Mouse (Mus musculus) urinary bladder, adult 18-20 months (tissue): ENCODE data around the gene Gm45261.

Experiments
- DNase-seq, 2 experiments: peaks; one replicate each; pipeline ENCODE4 v3.0.0; 2022; ENCODE audit warnings: low spot score in 2 of 2, mixed read lengths in 2 of 2

Gene Gm45261

GRCm38 (mm10) chr1:80461348-80461747 lies at the start of gene Gm45261:
Gm45261 (minus strand) TSS chr1:80461448.
- DNase-seq, result no peak

DNA sequence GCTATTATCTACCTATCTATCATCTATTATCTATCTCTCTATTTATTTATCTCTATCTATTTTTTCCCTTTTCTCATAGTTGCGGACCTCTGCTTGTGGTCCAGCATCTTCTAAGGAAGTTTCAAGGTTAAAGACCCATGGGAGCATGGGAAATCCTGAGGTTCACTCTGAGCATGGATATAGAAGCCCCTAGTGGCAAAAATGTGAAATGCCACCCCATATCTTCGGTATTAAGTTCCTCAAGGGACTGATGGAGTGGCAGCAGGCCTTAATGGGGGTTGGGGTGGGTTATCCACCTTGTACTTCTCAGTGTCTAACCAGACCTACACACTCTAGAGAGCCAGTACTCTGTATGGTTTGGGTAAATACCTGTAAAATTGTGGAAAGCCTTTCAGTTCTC lies 43.5 kb upstream of the Gm45261 start:
- DNase-seq, result no peak

- DNase-seq, result no peak
Observed at GRCm38 (mm10) chr1:80504081-80504480, 42.8 kb upstream of the Gm45261 start.

- DNase-seq, result no peak
Observed at GRCm38 (mm10) chr1:80502456-80503165, 41.4 kb upstream of the Gm45261 start.

- no peak for DNase-seq
Observed at GRCm38 (mm10) chr1:80499264-80499663, 38.0 kb upstream of the Gm45261 start.

DNA sequence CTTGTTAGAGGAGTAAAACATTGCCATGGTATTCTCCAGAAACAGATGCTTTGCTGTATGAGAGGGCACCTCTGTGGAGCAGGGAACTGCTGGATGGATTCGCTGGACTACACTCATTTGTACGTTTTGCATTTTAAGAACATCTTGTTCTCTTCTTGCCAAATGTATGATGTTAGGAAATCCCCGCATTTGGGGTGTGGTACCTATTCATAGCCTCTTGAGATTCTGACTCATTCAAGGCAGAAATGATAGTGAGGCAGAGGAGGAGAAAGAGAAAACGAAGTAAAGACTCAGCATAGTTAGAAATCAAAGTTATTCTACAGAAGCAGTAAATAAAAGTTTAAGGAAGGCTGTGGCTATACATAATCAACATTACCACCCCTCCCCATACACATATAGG lies 35.1 kb upstream of the Gm45261 start:
- DNase-seq, result no peak

GRCm38 (mm10) chr1:80483419-80483818 lies 22.2 kb upstream of the Gm45261 start:
- DNase-seq, result no peak

GRCm38 (mm10) chr1:80474942-80475341 lies 13.7 kb upstream of the Gm45261 start:
- no peak for DNase-seq

DNA sequence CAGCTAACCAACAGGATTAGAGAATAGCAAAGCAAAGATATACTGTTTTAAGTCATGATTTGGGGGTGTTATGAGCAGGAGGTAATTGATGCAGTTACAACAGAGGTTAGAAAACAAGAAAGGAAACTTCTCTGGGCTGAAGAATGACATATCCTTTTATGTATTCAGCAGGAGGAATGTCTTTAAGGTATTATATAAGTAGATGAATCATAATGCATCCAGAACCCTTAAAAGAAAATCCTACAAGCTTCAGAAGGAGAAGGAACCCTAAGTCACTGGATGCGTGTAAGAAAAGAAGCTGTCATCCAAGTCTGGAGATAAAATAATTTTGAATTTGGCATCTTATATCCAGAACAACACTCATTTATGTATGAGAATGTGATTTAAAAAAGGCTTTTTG lies 11.1 kb upstream of the Gm45261 start:
- DNase-seq, result no peak

GRCm38 (mm10) chr1:80459923-80460322 lies 1.3 kb downstream of the Gm45261 start:
- no peak for DNase-seq

GRCm38 (mm10) chr1:80459477-80459876 lies 1.8 kb downstream of the Gm45261 start:
- no peak for DNase-seq

GRCm38 (mm10) chr1:80453971-80454370 lies 7.3 kb downstream of the Gm45261 start:
- no peak for DNase-seq

GRCm38 (mm10) chr1:80451914-80452549 lies 9.2 kb downstream of the Gm45261 start:
- no peak for DNase-seq

GRCm38 (mm10) chr1:80447554-80447953 lies 13.7 kb downstream of the Gm45261 start:
- DNase-seq, result no peak

GRCm38 (mm10) chr1:80440911-80441310 lies 20.3 kb downstream of the Gm45261 start:
- no peak for DNase-seq

- no peak for DNase-seq
Observed at GRCm38 (mm10) chr1:80438506-80438905, 22.7 kb downstream of the Gm45261 start.

DNA sequence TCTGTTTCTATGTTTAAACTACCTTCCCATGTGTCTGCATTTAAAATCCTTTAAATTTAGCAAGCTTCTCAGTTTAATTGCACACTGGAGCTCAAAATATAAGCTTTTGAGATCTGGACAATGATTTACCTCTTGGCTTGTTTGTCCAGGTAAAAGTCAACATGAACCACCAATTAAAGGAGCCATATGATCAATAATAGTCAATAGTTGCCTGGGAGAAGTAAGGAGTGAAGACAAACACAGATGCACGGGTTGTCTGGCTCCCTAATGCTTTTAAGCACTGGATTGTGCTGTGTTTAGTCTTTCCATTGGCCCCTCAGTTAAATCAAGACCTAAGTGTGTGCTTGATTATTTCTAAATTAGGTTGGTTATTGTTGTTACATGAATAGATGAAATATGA lies 33.3 kb downstream of the Gm45261 start:
- DNase-seq, result no peak

GRCm38 (mm10) chr1:80427425-80427824 lies 33.8 kb downstream of the Gm45261 start:
- no peak for DNase-seq

DNA sequence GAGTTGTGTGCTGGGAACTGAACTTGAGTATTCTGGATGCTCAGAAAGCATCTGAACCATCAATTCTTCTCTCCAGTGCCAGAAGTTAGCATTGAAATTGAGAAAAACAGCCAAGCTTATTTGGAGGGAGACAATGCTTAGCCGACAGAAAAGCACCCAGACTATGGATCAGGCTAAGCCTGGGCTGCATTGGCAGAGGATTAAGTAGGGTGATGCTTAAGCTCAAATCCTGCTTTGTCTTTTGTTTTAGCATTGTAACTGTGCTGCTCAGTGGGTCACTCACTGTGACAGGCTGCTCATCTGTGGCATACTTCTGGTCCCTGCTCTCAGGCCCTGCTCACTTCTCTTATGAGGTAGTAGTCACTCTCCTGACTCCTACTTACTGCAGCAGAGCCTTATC lies 36.6 kb downstream of the Gm45261 start:
- no peak for DNase-seq

GRCm38 (mm10) chr1:80418321-80419045 lies 42.8 kb downstream of the Gm45261 start:
- DNase-seq, result no peak

DNA sequence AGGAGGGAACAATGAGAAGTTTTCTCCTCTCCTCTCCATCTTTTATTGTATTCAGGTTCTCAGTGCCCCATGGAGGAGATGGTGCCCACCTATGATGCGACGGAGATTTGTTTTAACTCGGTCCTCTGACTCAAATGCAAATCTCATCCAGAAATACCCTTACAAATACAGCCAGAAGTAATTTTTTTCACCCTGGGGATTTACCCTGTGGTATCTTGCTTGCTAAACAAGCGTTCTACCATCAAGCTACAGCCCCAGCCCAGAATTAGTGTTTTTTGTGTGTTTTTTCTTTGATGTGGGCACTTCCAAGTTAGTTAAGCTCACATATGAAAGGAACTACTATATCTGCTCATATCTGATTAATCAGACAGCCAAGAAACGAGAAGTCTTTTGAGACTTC lies 44.9 kb downstream of the Gm45261 start:
- no peak for DNase-seq

DNA sequence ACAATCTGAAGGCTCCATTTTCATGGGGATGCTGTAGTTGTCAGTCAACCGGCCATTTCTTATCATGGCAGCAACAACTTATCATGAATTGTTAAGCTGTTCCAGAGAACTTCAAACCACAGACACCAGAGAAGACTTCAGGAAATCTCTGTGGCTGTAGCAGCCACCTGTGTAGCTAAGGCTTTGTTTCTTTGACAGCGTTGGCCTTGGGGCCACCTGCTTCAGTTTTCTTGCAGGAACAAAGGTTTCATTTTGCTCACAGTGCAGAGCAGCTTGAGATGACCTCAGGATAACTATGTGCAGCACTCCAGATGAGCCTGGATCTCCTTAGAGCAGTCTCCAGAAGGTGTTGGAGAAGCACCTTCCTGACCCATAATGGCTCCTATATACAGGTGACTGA lies 48.7 kb downstream of the Gm45261 start:
- no peak for DNase-seq
